Mouse (Mus musculus) layer of hippocampus, adult 9-10 months (tissue): Measurements from ENCODE around the gene Sec22c.

Source experiments
- DNase-seq: peaks from one replicate; pipeline ENCODE4 v3.0.0; 2022; ENCODE audit warnings: low spot score

Gene Sec22c

DNA sequence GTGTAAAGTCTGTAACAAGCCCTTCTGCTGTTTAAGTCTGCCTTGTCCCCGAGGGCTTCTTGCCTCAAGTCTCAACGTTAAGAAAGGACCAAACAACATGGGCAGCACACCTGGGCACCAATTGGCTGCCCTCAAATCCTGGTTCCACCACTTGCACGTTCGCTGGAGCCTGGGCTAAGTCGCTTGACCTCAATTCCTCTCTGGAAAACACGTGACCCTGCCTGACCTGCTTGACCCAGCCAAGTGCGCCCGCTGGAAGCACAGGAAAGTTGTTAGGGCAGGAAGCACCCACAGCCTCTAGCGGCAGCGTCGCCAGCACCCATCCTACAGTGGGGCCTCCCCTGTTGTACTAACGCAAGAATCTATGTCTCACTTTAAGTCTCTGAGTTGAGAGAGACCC, 10.6 kb downstream of the Sec22c start:
- no peak for DNase-seq

- no peak for DNase-seq
These were observed 14.6 kb downstream of the Sec22c start for GRCm38 (mm10) chr9:121690734-121691133.

GRCm38 (mm10) chr9:121690200-121690651, 15.1 kb downstream of the Sec22c start:
- no peak for DNase-seq

- DNase-seq: no peak
These were observed 20.6 kb downstream of the Sec22c start for GRCm38 (mm10) chr9:121684702-121685101.

DNA sequence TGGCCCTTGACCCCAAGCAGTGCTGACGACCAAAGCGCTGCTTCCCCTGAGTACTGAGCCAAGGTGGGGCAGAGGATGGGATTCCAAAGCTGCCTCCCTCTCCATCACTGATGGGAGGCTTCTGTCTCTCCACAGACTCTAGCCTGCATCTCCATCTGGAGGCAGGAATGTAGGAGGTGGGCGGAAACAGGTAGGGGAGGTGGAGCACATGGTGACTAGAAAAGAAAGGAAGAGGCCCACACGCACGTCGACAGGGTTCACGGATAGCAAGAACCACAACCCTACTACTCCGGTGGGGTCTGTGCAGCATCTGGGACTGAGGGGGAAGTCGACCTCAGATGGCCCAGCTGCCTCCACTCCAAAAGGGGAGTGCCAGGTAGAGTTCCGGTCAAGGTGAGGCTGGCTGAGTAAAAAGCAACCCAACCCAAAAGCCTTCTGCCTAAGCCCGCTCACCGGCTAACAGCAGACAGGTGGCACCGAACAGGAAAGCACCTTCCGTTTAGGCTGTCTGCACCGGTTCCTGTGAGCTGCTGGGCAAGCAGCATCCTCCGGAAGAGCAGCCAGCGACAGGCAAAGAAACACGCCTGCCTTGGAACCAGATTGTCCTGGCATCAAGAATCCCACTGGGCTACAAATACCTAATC, 23.1 kb downstream of the Sec22c start:
- DNase-seq: no peak

DNA sequence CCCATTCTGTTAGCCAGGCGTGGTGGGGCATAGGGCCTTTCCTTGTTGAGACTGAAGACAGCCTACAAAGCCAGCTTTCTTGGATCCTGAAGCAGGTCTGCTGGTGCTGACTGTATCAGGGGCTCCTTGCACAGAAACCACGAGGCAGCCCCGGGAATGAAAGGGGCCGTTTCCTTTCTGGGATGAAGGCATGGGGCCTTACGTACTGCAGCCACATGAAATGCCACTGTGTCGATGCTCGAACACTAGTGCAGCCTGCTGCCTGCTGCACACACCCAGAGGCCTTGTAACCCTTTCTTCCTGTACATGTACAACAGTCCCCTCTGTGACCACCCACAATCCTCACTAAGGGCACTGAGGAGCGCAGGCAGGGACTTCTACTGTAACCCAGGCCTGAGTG, 24.1 kb downstream of the Sec22c start:
- DNase-seq: no peak

- no peak for DNase-seq
These were observed 25.7 kb downstream of the Sec22c start for GRCm38 (mm10) chr9:121679549-121679948.

- no peak for DNase-seq
These were observed 27.8 kb downstream of the Sec22c start for GRCm38 (mm10) chr9:121677476-121677875.

DNA sequence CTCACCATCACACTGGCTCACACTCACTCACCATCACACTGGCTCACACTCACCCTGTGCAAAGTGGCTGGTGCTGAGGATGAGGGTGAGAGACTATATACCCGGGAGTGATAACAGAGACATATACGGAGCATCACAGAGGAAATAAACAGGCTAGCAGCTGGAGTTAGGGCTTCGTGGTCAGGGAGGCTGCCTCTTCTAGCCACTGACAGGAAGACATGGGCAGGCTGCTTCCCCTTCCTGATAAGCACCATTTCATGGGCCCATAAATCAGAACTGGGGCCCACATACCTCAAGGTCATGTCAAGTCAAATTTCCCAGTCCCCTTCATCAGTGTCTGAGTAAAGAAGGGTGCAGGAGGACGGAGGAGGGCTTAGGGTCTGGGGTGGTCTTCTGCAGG, 28.2 kb downstream of the Sec22c start:
- DNase-seq: no peak

- DNase-seq: no peak
These were observed 29.7 kb downstream of the Sec22c start for GRCm38 (mm10) chr9:121675556-121675955.

- no peak for DNase-seq
These were observed 30.3 kb downstream of the Sec22c start for GRCm38 (mm10) chr9:121675011-121675410.

DNA sequence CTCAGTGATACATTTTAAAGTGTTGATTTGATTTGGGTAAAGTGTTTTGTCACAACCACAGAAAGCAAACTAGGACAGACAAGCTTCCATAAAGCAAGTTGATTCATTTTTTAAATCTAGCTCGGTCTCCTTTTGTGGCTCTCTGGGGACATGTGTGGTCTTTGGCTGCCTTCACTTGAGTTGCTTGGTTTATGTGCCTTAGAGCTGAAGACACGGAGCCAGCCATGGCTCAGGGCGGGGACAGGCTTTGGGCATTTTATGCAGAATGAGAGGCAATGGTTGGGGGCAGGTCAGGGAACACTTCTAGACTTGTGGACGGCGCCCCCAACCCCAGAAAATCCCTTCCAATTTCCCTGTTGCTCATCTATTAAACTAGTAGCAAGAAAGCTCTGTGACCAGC, 31.6 kb downstream of the Sec22c start:
- DNase-seq: no peak

GRCm38 (mm10) chr9:121672311-121672710, 33.0 kb downstream of the Sec22c start:
- no peak for DNase-seq

DNA sequence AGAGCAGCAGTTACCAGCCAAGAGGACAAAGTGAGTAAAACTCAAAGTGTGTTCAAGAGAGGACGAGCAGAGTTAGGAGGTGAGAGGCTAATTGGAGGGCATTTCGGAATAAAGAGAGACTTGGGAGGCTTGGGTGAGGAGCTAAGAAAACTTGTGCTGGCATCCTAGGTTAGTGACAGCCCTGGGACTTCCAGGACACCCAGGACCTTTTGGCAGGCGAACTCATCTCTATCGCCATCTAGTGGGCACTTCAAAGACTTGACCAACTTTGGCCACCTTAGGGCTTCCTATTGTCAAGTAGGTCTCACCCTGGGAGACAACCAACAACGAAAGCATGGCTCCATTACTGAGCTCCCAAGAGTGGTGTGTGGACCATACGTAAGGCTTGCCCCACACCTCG, 34.0 kb downstream of the Sec22c start:
- DNase-seq: no peak

DNA sequence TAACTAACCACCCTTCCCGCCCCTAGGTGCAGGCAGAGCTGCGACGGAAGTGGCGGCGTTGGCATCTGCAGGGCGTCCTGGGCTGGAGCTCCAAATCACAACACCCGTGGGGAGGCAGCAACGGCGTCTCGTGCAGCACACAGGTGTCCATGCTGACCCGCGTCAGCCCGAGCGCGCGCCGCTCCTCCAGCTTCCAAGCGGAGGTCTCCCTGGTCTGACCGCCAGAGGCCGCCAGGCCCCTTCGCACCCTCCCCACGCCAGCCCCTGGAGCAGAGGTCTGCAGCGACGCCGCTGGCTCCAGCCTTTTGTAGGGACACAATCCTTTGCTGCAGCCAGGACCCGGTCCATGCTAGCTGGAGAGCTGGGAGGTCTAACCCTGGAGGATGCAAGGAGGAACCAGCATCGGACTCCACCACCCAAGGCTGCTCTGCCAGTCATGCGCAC, 35.9 kb downstream of the Sec22c start:
- DNase-seq: no peak

DNA sequence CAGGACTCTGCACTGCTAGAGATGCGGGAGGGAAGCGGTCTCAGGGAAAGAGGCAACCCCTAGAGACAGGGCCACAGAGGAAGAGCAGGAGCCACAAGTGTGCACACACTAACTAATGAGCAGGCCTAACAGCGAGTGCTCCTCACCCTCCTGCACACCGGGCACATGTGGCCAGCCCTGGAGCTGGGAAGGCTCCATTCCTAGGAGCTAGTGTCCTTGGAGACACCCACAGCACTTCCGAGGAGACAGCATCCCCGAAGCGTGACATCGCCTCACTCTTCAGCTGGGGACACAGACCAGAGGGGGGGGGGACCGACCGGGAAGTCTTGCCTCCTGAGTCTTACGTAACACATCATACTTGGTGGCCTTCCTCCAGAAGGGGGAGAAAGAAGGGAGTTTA, 37.5 kb downstream of the Sec22c start:
- DNase-seq: no peak

GRCm38 (mm10) chr9:121666957-121667630, 38.2 kb downstream of the Sec22c start:
- no peak for DNase-seq

- DNase-seq: no peak
These were observed 41.2 kb downstream of the Sec22c start for GRCm38 (mm10) chr9:121664104-121664503.

GRCm38 (mm10) chr9:121663467-121663866, 41.8 kb downstream of the Sec22c start:
- DNase-seq: no peak

DNA sequence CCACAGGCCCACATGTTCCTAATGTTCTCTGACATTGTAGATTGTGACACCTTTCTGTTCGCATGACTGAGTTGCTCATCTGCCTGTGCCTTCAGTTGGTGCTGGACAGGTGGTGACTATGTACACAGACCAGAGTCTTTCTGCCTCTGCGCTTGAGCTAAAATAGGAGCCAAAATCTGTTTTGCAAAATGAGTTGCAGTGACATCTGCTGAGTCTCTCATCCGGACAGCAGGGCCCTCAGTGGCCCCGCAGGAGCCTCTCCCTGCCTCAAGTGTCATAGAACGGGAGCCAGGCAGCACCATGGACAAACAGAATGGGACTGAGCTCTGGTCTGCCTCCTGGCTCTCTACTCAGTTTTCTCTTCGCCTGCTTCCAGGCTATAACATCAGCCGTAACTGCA, 45.5 kb downstream of the Sec22c start:
- DNase-seq: no peak

DNA sequence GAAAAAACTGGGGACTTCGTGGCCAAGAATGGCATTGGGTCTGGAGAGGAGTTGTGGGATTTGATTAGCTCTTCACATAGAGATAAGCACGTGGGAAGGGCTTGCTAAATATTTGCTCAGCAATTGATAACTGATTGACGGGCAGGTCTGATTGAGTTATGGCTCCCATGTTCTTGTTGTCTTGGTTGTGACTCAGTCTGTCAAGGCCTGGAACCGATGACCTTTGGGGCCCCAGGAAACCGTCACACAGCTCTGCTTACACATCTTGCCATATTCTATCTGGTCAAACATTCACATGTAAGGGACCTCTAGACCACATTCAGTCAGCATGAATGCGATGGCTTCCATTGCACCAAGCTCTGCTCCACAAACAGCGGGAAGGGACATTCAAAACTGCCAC, 47.0 kb downstream of the Sec22c start:
- no peak for DNase-seq

- DNase-seq: no peak
These were observed 48.1 kb downstream of the Sec22c start for GRCm38 (mm10) chr9:121657143-121657542.

DNA sequence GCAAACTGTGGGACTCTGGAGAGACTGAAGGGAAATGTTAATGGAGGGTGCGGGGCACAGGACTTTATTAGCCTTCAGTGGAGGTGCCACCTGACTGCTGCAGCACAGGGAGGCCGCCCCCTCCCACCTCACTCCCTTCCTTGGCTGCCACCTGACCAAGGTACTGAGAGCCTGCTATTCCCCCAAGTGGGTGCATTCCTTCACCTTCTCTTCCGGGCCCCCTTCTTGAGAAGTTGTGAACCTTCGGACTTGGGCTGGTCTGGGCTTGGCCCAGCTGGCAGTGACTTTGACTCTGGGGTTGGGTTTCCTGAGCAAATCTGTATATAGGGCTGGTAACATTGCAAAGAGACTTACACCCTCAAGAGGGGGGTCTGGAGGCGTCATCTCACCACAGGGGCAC, 49.0 kb downstream of the Sec22c start:
- no peak for DNase-seq

DNA sequence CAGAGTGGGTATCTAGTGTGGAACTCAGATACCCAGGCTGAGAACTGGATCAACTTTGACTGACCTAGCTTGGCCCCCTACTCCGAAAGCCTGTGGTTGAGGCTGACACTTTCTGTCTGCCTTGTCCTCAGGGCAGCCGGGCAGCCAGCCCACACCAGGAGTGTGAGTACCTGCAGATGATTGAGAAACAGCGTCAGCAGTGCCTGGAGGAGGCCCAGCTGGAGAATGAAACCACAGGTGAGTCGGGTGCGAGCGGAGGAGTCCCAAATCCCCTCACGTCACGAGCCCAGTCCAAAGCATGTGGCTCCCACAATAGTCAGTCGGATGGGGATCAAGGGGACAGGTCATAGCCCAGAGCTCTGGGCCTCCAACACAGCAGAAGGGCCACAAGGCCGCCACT, 51.6 kb downstream of the Sec22c start:
- DNase-seq: no peak
